In genomic region chr12:53112276-53112675, GRCm38 (mm10) we compare ENCODE assay signal across 28 mouse cellular contexts.
DNase-seq lines count a peak whose midpoint lies in the region; ATAC-seq and TF ChIP-seq lines count a peak whose summit lies in the region.
"Had no signal": no experiment of that assay in that cellular context is flagged by ENCODE, and none has a peak within 500 bp of the region (broad histone marks: within the 10 kb centered on the region; RNA-seq: fewer than 3 reads in every experiment).

No protein-coding gene starts in this region.

- no peaks in the 10 kb centered on the region for H3K27me3 ChIP-seq in forebrain, embryonic 11.5 days (ENCODE audit: control insufficient read depth, insufficient read depth, low read length)
- no peaks in the 10 kb centered on the region for H3K27me3 ChIP-seq in forebrain, postnatal 0 days (ENCODE audit: insufficient read depth, low read length)
- no peaks in the 10 kb centered on the region for H3K27me3 ChIP-seq in hindbrain, embryonic 14.5 days (ENCODE audit: control insufficient read depth, insufficient read depth, low read length)
- no peaks in the 10 kb centered on the region for H3K27me3 ChIP-seq in hindbrain, embryonic 16.5 days (replicated peaks; ENCODE audit: control insufficient read depth, insufficient read depth, low read length)
- H3K27me3 ChIP-seq: CH12.LX; embryonic facial prominence, embryonic 13.5 days; forebrain, embryonic 13.5 days; heart, embryonic 13.5 days; hindbrain, embryonic 15.5 days; intestine, embryonic 15.5 days had no signal

- H3K9me3 ChIP-seq in forebrain, embryonic 11.5 days (ENCODE audit: control insufficient read depth, low read length) = no peaks in the 10 kb centered on the region
- H3K9me3 ChIP-seq in forebrain, postnatal 0 days (ENCODE audit: low read length) = no peaks in the 10 kb centered on the region
- H3K9me3 ChIP-seq in hindbrain, embryonic 14.5 days (ENCODE audit: control insufficient read depth, low read length) = no peaks in the 10 kb centered on the region
- H3K9me3 ChIP-seq in hindbrain, embryonic 16.5 days (ENCODE audit: control insufficient read depth, low read length) = no peaks in the 10 kb centered on the region
- H3K9me3 ChIP-seq: embryonic facial prominence, embryonic 13.5 days; forebrain, embryonic 13.5 days; heart, embryonic 10.5 days; heart, embryonic 13.5 days; hindbrain, embryonic 15.5 days; intestine, embryonic 15.5 days had no signal

- no peak overlapping the region for H3K27ac ChIP-seq in forebrain, embryonic 11.5 days (ENCODE audit: low read depth, low read length)
- H3K27ac ChIP-seq in forebrain, postnatal 0 days (ENCODE audit: low read depth, low read length) = no peak overlapping the region
- no peak overlapping the region for H3K27ac ChIP-seq in hindbrain, embryonic 14.5 days
- no peak overlapping the region for H3K27ac ChIP-seq in hindbrain, embryonic 16.5 days (ENCODE audit: low read depth, low read length)
- H3K27ac ChIP-seq: embryonic facial prominence, embryonic 13.5 days; forebrain, embryonic 13.5 days; heart, adult 2 months; heart, embryonic 10.5 days; heart, embryonic 13.5 days; hindbrain, embryonic 15.5 days; intestine, embryonic 15.5 days had no signal

- no peak overlapping the region for H3K9ac ChIP-seq in forebrain, embryonic 11.5 days (ENCODE audit: low read length)
- no peak overlapping the region for H3K9ac ChIP-seq in forebrain, postnatal 0 days
- H3K9ac ChIP-seq in hindbrain, embryonic 14.5 days = no peak overlapping the region
- no peak overlapping the region for H3K9ac ChIP-seq in hindbrain, embryonic 16.5 days (ENCODE audit: low read depth, low read length)
- H3K9ac ChIP-seq: embryonic facial prominence, embryonic 13.5 days; forebrain, embryonic 13.5 days; heart, embryonic 13.5 days; hindbrain, embryonic 15.5 days; intestine, embryonic 15.5 days had no signal

- TF ChIP-seq CTCF in forebrain, postnatal 0 days (IDR thresholded peaks at IDR 0.05; ENCODE audit: low read depth) = no peak

- ATAC-seq in forebrain, embryonic 11.5 days (replicated peaks; ENCODE audit: low FRiP score) = 0 out of 2 replicates have a peak, but pooled peaks have one; percentile 46
- no peak for ATAC-seq in forebrain, postnatal 0 days
- no peak for ATAC-seq in hindbrain, embryonic 14.5 days (ENCODE audit: low FRiP score)
- ATAC-seq in hindbrain, embryonic 16.5 days = no peak
- ATAC-seq: forebrain, embryonic 13.5 days; intestine, embryonic 15.5 days; Patski had no signal

- H3K36me3 ChIP-seq in forebrain, embryonic 11.5 days (ENCODE audit: control insufficient read depth, insufficient read depth, low read length) = no peaks in the 10 kb centered on the region
- H3K36me3 ChIP-seq in forebrain, postnatal 0 days (ENCODE audit: insufficient read depth) = no peaks in the 10 kb centered on the region
- H3K36me3 ChIP-seq in hindbrain, embryonic 14.5 days (replicated peaks; ENCODE audit: control insufficient read depth, insufficient read depth) = no peaks in the 10 kb centered on the region
- H3K36me3 ChIP-seq in hindbrain, embryonic 16.5 days (ENCODE audit: control insufficient read depth, insufficient read depth, low read length) = 0 out of 2 replicates have a peak, but pooled peaks cover 2% of the 10 kb centered on the region
- H3K36me3 ChIP-seq: embryonic facial prominence, embryonic 13.5 days; G1E; heart, embryonic 10.5 days; intestine, embryonic 15.5 days had no signal

- no peaks in the 10 kb centered on the region for H3K4me1 ChIP-seq in forebrain, embryonic 11.5 days (replicated peaks; ENCODE audit: control insufficient read depth, insufficient read depth, low read length)
- H3K4me1 ChIP-seq in forebrain, postnatal 0 days (ENCODE audit: insufficient read depth) = no peaks in the 10 kb centered on the region
- H3K4me1 ChIP-seq in hindbrain, embryonic 14.5 days (replicated peaks; ENCODE audit: control insufficient read depth, insufficient read depth, low read length) = no peaks in the 10 kb centered on the region
- H3K4me1 ChIP-seq in hindbrain, embryonic 16.5 days (ENCODE audit: control insufficient read depth, insufficient read depth, low read depth, low read length) = no peaks in the 10 kb centered on the region
- H3K4me1 ChIP-seq: embryonic facial prominence, embryonic 13.5 days; heart, embryonic 10.5 days; heart, embryonic 13.5 days; hindbrain, embryonic 15.5 days; intestine, embryonic 15.5 days had no signal

- H3K4me3 ChIP-seq in forebrain, embryonic 11.5 days (ENCODE audit: low read depth, low read length) = no peak overlapping the region
- no peak overlapping the region for H3K4me3 ChIP-seq in forebrain, postnatal 0 days (ENCODE audit: low read depth, low read length)
- H3K4me3 ChIP-seq in hindbrain, embryonic 14.5 days (replicated peaks; ENCODE audit: low read length) = no peak overlapping the region
- H3K4me3 ChIP-seq in hindbrain, embryonic 16.5 days (ENCODE audit: low read length) = no peak overlapping the region
- H3K4me3 ChIP-seq: embryonic facial prominence, embryonic 13.5 days; forebrain, embryonic 13.5 days; heart, adult 2 months; heart, embryonic 10.5 days; heart, embryonic 13.5 days; hindbrain, embryonic 15.5 days; intestine, embryonic 15.5 days had no signal

- WGBS in forebrain, embryonic 11.5 days = 51% methylated on average over 10 of the region's 10 CpGs
- WGBS in forebrain, postnatal 0 days = 43% methylated on average over 10 of the region's 10 CpGs
- 54% methylated on average over 10 of the region's 10 CpGs for WGBS in hindbrain, embryonic 14.5 days
- 61% methylated on average over 10 of the region's 10 CpGs for WGBS in hindbrain, embryonic 16.5 days

- DNase-seq in forebrain, embryonic 11.5 days (ENCODE audit: low spot score) = no peak
- DNase-seq in forebrain, postnatal 0 days = no peak
- peak; percentile 29 for DNase-seq in hindbrain, embryonic 14.5 days (ENCODE audit: low spot score)
- peak; percentile 66 for DNase-seq in retina, embryonic 14.5 days (ENCODE audit: low spot score)
- no peak for DNase-seq in layer of hippocampus, adult 8-10 months (ENCODE audit: low spot score in 2 of 2)
- DNase-seq: adrenal gland, postnatal 10 days; adrenal gland, postnatal 36 days; B cell, adult 2 months; cerebellum, adult 11 months; cerebellum, adult 2 months; cerebellum, adult 9-11 months; cerebellum, postnatal 25 days; gastrocnemius, postnatal 10 days; gastrocnemius, postnatal 36 days; heart, adult 2 months; heart, postnatal 14 days; heart, postnatal 4 days; kidney, adult 11 months had no signal

- H3K4me2 ChIP-seq in forebrain, embryonic 11.5 days (ENCODE audit: low read depth, low read length, severe bottlenecking) = no peak overlapping the region
- H3K4me2 ChIP-seq in forebrain, postnatal 0 days (ENCODE audit: low read depth) = no peak overlapping the region
- no peak overlapping the region for H3K4me2 ChIP-seq in hindbrain, embryonic 14.5 days (replicated peaks)
- H3K4me2 ChIP-seq in hindbrain, embryonic 16.5 days (ENCODE audit: low read length) = no peak overlapping the region
- H3K4me2 ChIP-seq: embryonic facial prominence, embryonic 13.5 days; forebrain, embryonic 13.5 days; heart, embryonic 13.5 days; hindbrain, embryonic 15.5 days; intestine, embryonic 15.5 days had no signal

Comparison
In these comparisons a context has a peak if more than half of its experiments do, and no peak if none do; other contexts are left out.
1. DNase-seq: peak in hindbrain, embryonic 14.5 days (single experiment) and retina, embryonic 14.5 days (single experiment); none in forebrain, embryonic 11.5 days (single experiment), forebrain, postnatal 0 days (single experiment) and layer of hippocampus, adult 8-10 months (0 of 2).